Mouse (Mus musculus): ENCODE results near the gene Gm21958. TPM values are rescaled to one million over a fixed set of nuclear protein-coding genes. Genes with fewer than 3 reads are reported as not detected.
"Not testable (repeated sequence)": the region's sequence is repeated elsewhere in the genome, so short reads cannot be mapped to it uniquely, and the experiment has no call there.

The Gm21958 gene
- polyA plus RNA-seq, 1 experiment from 2014 or later = 1.6 TPM

DNA sequence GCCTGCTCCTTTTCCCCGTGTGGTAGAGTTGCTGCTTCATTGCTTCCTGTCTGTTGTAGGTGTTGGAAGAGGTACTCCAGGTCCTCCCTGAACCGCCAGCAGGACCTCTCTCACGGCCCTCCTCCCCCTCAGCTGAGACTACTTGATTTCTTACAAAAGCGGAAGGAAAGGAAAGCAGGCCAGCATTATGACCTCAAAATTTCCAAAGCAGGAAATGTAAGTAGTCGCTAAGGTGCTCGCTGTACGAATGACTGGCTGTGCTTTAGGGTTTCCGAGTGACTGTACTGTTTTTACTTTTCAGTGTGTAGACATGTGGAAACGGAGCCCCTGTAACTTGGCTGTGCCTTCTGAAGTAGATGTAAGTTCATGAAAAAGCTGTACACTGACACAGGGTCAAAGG, 5.2 kb downstream of the Gm21958 start:
- no peak for ATAC-seq (ENCODE audit: insufficient number of reproducible peaks, low FRiP score, low TSS enrichment, low read depth)
- WGBS = 82% methylated on average over 9 of the region's 9 CpGs
- Histone ChIP-seq H3K9ac (ENCODE audit: low read length) (no peak overlapping the region), H3K4me3 (ENCODE audit: low read depth, low read length) (no peak overlapping the region), H3K4me2 (ENCODE audit: low read depth, severe bottlenecking) (no peak overlapping the region), H3K27ac (replicated peaks; ENCODE audit: low read depth, low read length) (no peak overlapping the region), H3K27me3 (ENCODE audit: control insufficient read depth, insufficient read depth, low read length) (no peaks in the 10 kb centered on the region), H3K36me3 (ENCODE audit: control insufficient read depth, insufficient read depth, low read length) (peaks cover 14% of the 10 kb centered on the region), H3K9me3 (ENCODE audit: control insufficient read depth, low read length) (no peaks in the 10 kb centered on the region), H3K4me1 (ENCODE audit: control insufficient read depth, insufficient read depth, low read length) (no peaks in the 10 kb centered on the region)
- no peak for DNase-seq (ENCODE audit: low spot score)

DNA sequence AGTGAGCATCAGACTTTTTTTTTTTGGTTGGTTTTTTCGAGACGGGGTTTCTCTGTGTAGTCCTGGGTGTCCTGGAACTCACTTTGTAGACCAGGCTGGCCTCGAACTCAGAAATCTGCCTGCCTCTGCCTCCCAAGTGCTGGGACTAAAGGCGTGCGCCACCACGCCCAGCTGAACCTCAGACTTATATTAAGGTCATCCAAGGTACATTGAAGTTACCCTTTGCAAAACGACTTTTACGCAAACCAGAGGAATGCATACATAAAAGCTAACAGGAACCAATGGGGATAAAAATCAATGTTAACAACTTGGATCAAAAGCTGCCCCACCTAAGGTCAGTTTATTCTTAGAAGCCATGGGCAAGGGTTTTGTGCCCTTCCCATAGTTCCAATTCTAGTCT, 10.0 kb downstream of the Gm21958 start:
- not testable (repeated sequence) for H3K27ac ChIP-seq (replicated peaks; ENCODE audit: low read depth, low read length); H3K27me3 ChIP-seq (ENCODE audit: control insufficient read depth, insufficient read depth, low read length); H3K9ac ChIP-seq (ENCODE audit: low read length); ATAC-seq (ENCODE audit: insufficient number of reproducible peaks, low FRiP score, low TSS enrichment, low read depth); H3K4me3 ChIP-seq (ENCODE audit: low read depth, low read length); DNase-seq (ENCODE audit: low spot score); H3K4me2 ChIP-seq (ENCODE audit: low read depth, severe bottlenecking); H3K4me1 ChIP-seq (ENCODE audit: control insufficient read depth, insufficient read depth, low read length); H3K9me3 ChIP-seq (ENCODE audit: control insufficient read depth, low read length)
- peaks cover 22% of the 10 kb centered on the region for H3K36me3 ChIP-seq (ENCODE audit: control insufficient read depth, insufficient read depth, low read length)
- WGBS = 92% methylated on average over 8 of the region's 8 CpGs

DNA sequence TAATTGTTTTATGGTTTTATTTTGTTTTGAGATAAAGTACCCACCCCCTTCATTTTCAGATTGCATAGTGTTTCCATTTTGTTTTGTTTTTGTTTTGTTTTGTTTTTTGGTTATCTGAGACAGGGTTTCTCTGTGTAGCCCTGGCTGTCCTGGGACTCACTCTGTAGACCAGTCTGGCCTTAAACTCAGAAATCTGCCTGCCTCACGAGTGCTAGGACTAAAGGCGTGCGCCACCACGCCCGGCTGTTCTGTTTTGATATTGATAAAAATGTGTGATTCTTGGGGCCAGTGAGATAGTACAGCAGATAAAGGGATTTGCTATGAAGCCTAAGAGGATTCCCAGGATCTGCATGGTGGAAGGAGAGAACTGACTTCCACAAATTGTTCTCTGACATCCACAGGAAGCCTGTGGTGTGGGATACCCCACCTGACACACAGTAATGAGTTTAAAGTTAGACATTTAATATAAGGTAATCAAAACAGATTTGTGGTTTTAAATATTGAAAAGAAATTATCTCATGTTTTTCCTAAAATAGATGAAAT, 14.3 kb downstream of the Gm21958 start:
- H3K36me3 ChIP-seq (ENCODE audit: control insufficient read depth, insufficient read depth, low read length) = peaks cover 15% of the 10 kb centered on the region
- ATAC-seq (ENCODE audit: insufficient number of reproducible peaks, low FRiP score, low TSS enrichment, low read depth) = no peak
- no peaks in the 10 kb centered on the region for H3K27me3 ChIP-seq (ENCODE audit: control insufficient read depth, insufficient read depth, low read length)
- WGBS = 89% methylated on average over 5 of the region's 5 CpGs
- H3K9me3 ChIP-seq (ENCODE audit: control insufficient read depth, low read length) = no peaks in the 10 kb centered on the region
- no peak overlapping the region for H3K4me3 ChIP-seq (ENCODE audit: low read depth, low read length)
- no peak for DNase-seq (ENCODE audit: low spot score)
- no peak overlapping the region for H3K4me2 ChIP-seq (ENCODE audit: low read depth, severe bottlenecking)
- H3K4me1 ChIP-seq (ENCODE audit: control insufficient read depth, insufficient read depth, low read length) = no peaks in the 10 kb centered on the region
- H3K9ac ChIP-seq (ENCODE audit: low read length) = no peak overlapping the region
- no peak overlapping the region for H3K27ac ChIP-seq (replicated peaks; ENCODE audit: low read depth, low read length)

DNA sequence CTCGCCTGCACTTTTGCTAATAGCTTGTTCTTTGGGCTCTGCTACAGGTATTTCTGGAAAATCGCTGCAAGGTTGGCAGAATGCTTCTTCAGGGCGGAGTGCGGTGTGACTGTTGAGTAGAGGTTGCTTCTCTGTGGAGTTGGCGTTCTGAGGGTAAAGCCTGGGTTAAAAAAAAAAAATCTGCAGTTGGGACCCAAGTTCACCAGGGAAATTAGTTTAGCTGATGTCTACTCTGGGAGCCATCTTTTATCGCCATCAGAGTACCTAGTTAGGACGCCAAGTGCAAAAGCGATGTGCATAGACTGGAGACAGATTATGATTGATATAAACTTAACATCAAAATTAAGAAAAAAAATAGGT, 21.1 kb downstream of the Gm21958 start:
- Histone ChIP-seq H3K9ac (ENCODE audit: low read length) (peak overlapping the region; percentile 71), H3K4me2 (ENCODE audit: low read depth, severe bottlenecking) (peak overlapping the region; percentile 55), H3K27ac (replicated peaks; ENCODE audit: low read depth, low read length) (0 out of 2 replicates have a peak overlapping the region, but pooled peaks have one; percentile 39), H3K4me1 (ENCODE audit: control insufficient read depth, insufficient read depth, low read length) (no peaks in the 10 kb centered on the region), H3K9me3 (ENCODE audit: control insufficient read depth, low read length) (no peaks in the 10 kb centered on the region), H3K4me3 (ENCODE audit: low read depth, low read length) (peak overlapping the region; percentile 75), H3K27me3 (ENCODE audit: control insufficient read depth, insufficient read depth, low read length) (no peaks in the 10 kb centered on the region), H3K36me3 (ENCODE audit: control insufficient read depth, insufficient read depth, low read length) (no peaks in the 10 kb centered on the region; the same call in 1 of the 2 replicates)
- ATAC-seq (ENCODE audit: insufficient number of reproducible peaks, low FRiP score, low TSS enrichment, low read depth) (no peak), DNase-seq (ENCODE audit: low spot score) (no peak)
- WGBS = under 1% methylated on average over 8 of the region's 8 CpGs

DNA sequence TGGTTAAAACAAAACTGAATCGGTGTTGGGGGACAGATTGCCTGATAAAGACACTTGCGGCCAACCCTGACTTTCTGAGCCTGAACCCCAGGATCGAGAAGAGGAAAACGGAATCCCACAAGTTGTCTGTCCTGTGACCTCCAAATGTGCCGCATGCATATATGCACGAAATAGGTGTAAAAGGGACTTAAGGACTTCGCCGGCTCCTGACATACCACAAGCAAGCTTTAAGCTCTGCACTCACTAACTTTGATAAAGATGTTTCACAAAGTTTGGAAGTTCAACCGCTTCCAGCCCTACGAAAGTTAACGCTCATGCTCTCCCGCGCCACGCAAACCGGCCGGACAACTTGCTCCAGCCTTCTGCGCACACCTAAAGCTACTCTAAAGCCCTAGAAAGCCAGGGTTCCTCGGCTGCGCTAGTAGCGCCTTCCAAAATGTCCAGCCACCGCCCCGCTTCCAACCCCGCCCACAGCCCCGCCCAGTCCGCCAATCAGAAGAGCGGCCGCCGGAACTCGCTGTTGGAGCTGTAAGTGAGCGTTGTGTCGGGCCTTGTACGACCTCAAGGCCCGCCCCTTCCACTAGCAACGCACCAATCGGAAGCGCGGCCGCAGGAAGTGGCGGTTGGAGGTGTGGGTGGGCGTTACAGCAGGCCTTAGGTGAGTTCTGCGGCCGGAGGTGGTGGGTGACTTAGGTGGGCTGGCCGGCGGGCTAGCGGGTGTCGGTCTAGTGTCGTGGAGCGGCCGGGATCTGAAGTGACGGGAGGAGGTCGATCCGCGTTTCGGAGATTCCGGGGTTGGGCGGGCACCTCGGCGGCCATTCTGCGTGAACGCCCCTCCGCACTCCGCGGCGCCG, 21.7 kb downstream of the Gm21958 start, which contains the start of gene Supt20:
Gene Supt20 (plus strand): TSS at position 606 of the 854 bp plus-strand sequence.
- Histone ChIP-seq H3K36me3 (ENCODE audit: control insufficient read depth, insufficient read depth, low read length) (no peaks in the 10 kb centered on the region; the same call in 1 of the 2 replicates), H3K9me3 (ENCODE audit: control insufficient read depth, low read length) (no peaks in the 10 kb centered on the region), H3K27ac (replicated peaks; ENCODE audit: low read depth, low read length) (0 out of 2 replicates have a peak within 1 kb of the TSS, but pooled peaks have one; percentile 39), H3K4me1 (ENCODE audit: control insufficient read depth, insufficient read depth, low read length) (no peaks in the 10 kb centered on the region), H3K4me3 (ENCODE audit: low read depth, low read length) (peak within 1 kb of the TSS; percentile 75), H3K9ac (ENCODE audit: low read length) (peak within 1 kb of the TSS; percentile 71), H3K27me3 (ENCODE audit: control insufficient read depth, insufficient read depth, low read length) (no peaks in the 10 kb centered on the region), H3K4me2 (ENCODE audit: low read depth, severe bottlenecking) (peak within 1 kb of the TSS; percentile 56)
- whole genome bisulfite sequencing = 2% methylated on average over 65 of the region's 65 CpGs
- ATAC-seq (ENCODE audit: insufficient number of reproducible peaks, low FRiP score, low TSS enrichment, low read depth) (peak; percentile 99), DNase-seq (ENCODE audit: low spot score) (peak; percentile 94)

DNA sequence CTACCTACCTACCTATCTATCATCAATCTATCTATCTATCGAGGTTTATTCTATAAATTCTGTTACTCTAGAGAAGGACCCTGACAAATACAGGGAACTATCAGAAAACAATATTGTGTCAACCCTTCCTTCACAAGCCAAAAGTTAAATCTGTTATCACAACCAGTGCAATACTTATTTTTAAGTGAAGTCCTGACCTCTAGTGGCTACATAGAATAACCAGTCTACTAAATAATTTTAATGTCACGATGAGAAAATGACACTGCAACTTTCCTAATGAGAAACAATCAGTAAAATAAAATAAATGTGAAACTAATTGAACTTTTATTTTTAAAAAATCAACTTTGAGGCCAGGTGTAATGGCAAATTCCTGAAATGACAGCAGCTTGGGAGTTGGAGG, 25.1 kb downstream of the Gm21958 start:
- H3K4me3 ChIP-seq (ENCODE audit: low read depth, low read length) = no peak overlapping the region
- 54% methylated on average over 2 of the region's 2 CpGs for WGBS
- H3K27ac ChIP-seq (replicated peaks; ENCODE audit: low read depth, low read length) = no peak overlapping the region
- no peaks in the 10 kb centered on the region for H3K27me3 ChIP-seq (ENCODE audit: control insufficient read depth, insufficient read depth, low read length)
- no peaks in the 10 kb centered on the region for H3K9me3 ChIP-seq (ENCODE audit: control insufficient read depth, low read length)
- H3K9ac ChIP-seq (ENCODE audit: low read length) = no peak overlapping the region
- ATAC-seq (ENCODE audit: insufficient number of reproducible peaks, low FRiP score, low TSS enrichment, low read depth) = no peak
- DNase-seq (ENCODE audit: low spot score) = no peak
- no peaks in the 10 kb centered on the region for H3K4me1 ChIP-seq (ENCODE audit: control insufficient read depth, insufficient read depth, low read length)
- no peaks in the 10 kb centered on the region for H3K36me3 ChIP-seq (ENCODE audit: control insufficient read depth, insufficient read depth, low read length)
- no peak overlapping the region for H3K4me2 ChIP-seq (ENCODE audit: low read depth, severe bottlenecking)

DNA sequence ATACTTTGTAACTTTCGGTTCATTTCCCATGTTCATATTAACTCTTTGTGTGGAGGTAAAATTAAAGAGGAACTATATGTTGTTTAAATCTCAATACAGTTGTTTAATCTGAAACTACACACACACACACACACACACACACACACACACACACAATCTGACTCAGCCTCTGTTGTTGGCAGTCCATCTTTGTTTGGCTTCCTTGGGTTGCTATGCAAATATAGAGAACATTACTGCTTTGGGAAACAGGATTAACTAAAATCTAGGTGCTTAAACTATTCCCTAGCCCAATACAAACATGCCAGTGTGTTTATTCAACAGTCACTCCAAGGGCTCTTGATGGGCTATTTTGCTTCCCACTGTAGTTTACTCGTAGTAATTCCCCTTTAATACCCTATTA, 26.9 kb downstream of the Gm21958 start:
- Histone ChIP-seq H3K27ac (replicated peaks; ENCODE audit: low read depth, low read length) (no peak overlapping the region), H3K4me1 (ENCODE audit: control insufficient read depth, insufficient read depth, low read length) (no peaks in the 10 kb centered on the region)
- WGBS = 68% methylated on average over 2 of the region's 2 CpGs

DNA sequence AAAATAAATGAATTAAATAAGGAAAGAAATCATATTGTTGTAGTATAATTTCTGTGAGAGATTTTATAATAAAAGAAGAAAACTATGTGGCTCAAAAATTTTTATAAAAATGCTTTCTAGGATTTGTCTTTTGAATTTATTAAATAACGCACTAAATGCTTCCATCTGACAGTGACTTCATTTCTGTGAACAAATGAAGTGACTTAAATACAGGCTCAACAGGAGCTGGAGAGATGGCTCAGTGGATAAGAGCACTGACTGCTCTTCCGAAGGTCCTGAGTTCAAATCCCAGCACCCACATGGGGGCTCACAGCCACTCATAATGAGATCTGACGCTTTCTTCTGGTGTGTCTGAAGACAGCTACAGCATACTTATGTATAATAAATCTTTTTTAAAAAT, 29.0 kb downstream of the Gm21958 start:
- Histone ChIP-seq H3K27ac (replicated peaks; ENCODE audit: low read depth, low read length) (no peak overlapping the region), H3K4me3 (ENCODE audit: low read depth, low read length) (no peak overlapping the region), H3K4me1 (ENCODE audit: control insufficient read depth, insufficient read depth, low read length) (no peaks in the 10 kb centered on the region), H3K36me3 (ENCODE audit: control insufficient read depth, insufficient read depth, low read length) (no peaks in the 10 kb centered on the region), H3K9me3 (ENCODE audit: control insufficient read depth, low read length) (no peaks in the 10 kb centered on the region), H3K27me3 (ENCODE audit: control insufficient read depth, insufficient read depth, low read length) (no peaks in the 10 kb centered on the region), H3K9ac (ENCODE audit: low read length) (no peak overlapping the region), H3K4me2 (ENCODE audit: low read depth, severe bottlenecking) (no peak overlapping the region)
- 93% methylated on average over 3 of the region's 3 CpGs for WGBS
- no peak for ATAC-seq (ENCODE audit: insufficient number of reproducible peaks, low FRiP score, low TSS enrichment, low read depth)
- DNase-seq (ENCODE audit: low spot score) = no peak

More for the DNA sequence above, 26.9 kb downstream of the Gm21958 start:
- no peaks in the 10 kb centered on the region for H3K9me3 ChIP-seq (ENCODE audit: control insufficient read depth, low read length)
- no peak for ATAC-seq (ENCODE audit: insufficient number of reproducible peaks, low FRiP score, low TSS enrichment, low read depth)
- H3K4me2 ChIP-seq (ENCODE audit: low read depth, severe bottlenecking) = no peak overlapping the region
- H3K27me3 ChIP-seq (ENCODE audit: control insufficient read depth, insufficient read depth, low read length) = no peaks in the 10 kb centered on the region
- H3K36me3 ChIP-seq (ENCODE audit: control insufficient read depth, insufficient read depth, low read length) = no peaks in the 10 kb centered on the region
- no peak for DNase-seq (ENCODE audit: low spot score)
- no peak overlapping the region for H3K4me3 ChIP-seq (ENCODE audit: low read depth, low read length)
- no peak overlapping the region for H3K9ac ChIP-seq (ENCODE audit: low read length)
